ENCODE assay signal across 8 mouse cellular contexts in the genomic region with DNA sequence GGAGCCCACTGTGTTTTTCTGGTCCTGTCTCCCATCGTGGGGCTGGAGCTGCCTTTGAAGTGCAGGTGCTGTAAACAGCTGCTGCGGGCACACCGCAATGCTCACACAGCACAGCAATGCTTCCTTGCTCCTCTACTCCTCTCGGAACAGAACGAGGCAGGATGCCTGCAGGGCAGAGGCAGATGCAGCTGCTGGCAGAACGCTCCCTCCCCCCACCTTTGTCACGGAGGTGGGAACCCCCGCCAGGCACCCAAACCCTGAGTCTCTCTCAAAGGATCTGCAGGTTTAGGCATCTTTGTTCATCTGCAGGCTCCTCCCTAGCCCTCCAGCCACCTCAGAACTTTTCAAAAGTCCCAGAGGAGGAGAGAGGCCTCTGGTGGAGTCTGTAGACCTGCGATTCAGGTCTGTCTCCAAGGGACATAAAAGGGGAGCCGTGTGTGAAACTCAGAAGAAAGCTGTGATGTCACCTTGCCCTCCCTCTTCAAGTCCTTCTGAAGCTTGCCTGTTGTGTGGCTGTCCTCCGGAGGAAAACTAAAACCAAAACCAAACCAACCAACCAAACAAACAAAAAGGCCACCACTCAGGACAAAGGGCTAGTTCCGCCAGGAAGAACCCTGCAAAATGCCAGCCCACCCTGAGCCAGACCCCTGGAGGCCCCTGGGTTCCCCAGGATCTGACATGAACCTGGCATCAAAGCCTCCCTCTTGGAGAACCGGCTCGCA. TPM values are rescaled to one million over a fixed set of nuclear protein-coding genes. Genes with fewer than 3 reads are reported as not detected.
A peak's percentile ranks its signal among the peaks of the same experiment; 100 is the strongest.
DNase-seq lines count a peak whose midpoint lies in the region; ATAC-seq lines count a peak whose summit lies in the region.

A gene (plus strand): TSS at position 292 of the 722 bp plus-strand sequence.

- H3K27me3 ChIP-seq in heart, embryonic 14.5 days (ENCODE audit: control insufficient read depth, insufficient read depth, low read length), result no peaks in the 10 kb centered on the region
- no peaks in the 10 kb centered on the region for H3K27me3 ChIP-seq in hindbrain, embryonic 14.5 days (ENCODE audit: control insufficient read depth, insufficient read depth, low read length)
- H3K27me3 ChIP-seq in midbrain, embryonic 14.5 days (ENCODE audit: control insufficient read depth, insufficient read depth, low read length), result no peaks in the 10 kb centered on the region

- H3K27ac ChIP-seq in heart, embryonic 14.5 days (replicated peaks in 1 of 2; ENCODE audit: control insufficient read depth in 1 of 2, insufficient read depth in 1 of 2, low read depth in 2 of 2, low read length in 2 of 2), result no peak within 1 kb of the TSS
- H3K27ac ChIP-seq in hindbrain, embryonic 14.5 days, result 0 out of 2 replicates have a peak within 1 kb of the TSS, but pooled peaks have one; percentile 16
- no peak within 1 kb of the TSS; the same call in 1 of the 2 replicates for H3K27ac ChIP-seq in midbrain, embryonic 14.5 days (replicated peaks; ENCODE audit: low read depth, low read length)

- no peaks in the 10 kb centered on the region for H3K36me3 ChIP-seq in heart, embryonic 14.5 days (ENCODE audit: control insufficient read depth, insufficient read depth, low read length)
- no peaks in the 10 kb centered on the region for H3K36me3 ChIP-seq in hindbrain, embryonic 14.5 days (replicated peaks; ENCODE audit: control insufficient read depth, insufficient read depth)
- H3K36me3 ChIP-seq in midbrain, embryonic 14.5 days (ENCODE audit: control insufficient read depth, insufficient read depth, low read length), result no peaks in the 10 kb centered on the region

- no peak within 1 kb of the TSS for H3K4me3 ChIP-seq in heart, embryonic 14.5 days (ENCODE audit: control insufficient read depth in 1 of 2, insufficient read depth in 1 of 2, low read depth in 1 of 2, low read length in 2 of 2)
- no peak within 1 kb of the TSS for H3K4me3 ChIP-seq in hindbrain, embryonic 14.5 days (replicated peaks; ENCODE audit: low read length)
- H3K4me3 ChIP-seq in midbrain, embryonic 14.5 days (replicated peaks; ENCODE audit: low read depth, low read length), result no peak within 1 kb of the TSS

- H3K4me1 ChIP-seq in heart, embryonic 14.5 days (ENCODE audit: control insufficient read depth in 2 of 2, insufficient read depth in 2 of 2, low read length in 2 of 2), result peaks cover 10 to 11% of the 10 kb centered on the region in 2 experiments
- H3K4me1 ChIP-seq in hindbrain, embryonic 14.5 days (replicated peaks; ENCODE audit: control insufficient read depth, insufficient read depth, low read length), result peaks cover 19% of the 10 kb centered on the region
- peaks cover 12% of the 10 kb centered on the region; the same call in 1 of the 2 replicates for H3K4me1 ChIP-seq in midbrain, embryonic 14.5 days (ENCODE audit: control insufficient read depth, insufficient read depth, low read length)

- peak within 1 kb of the TSS; percentile 42 for H3K4me2 ChIP-seq in heart, embryonic 14.5 days (ENCODE audit: low read length)
- H3K4me2 ChIP-seq in hindbrain, embryonic 14.5 days (replicated peaks), result peak within 1 kb of the TSS; percentile 32
- H3K4me2 ChIP-seq in midbrain, embryonic 14.5 days (ENCODE audit: low read length), result peak within 1 kb of the TSS; percentile 33

- H3K9me3 ChIP-seq in heart, embryonic 14.5 days (ENCODE audit: control insufficient read depth, low read length), result no peaks in the 10 kb centered on the region
- no peaks in the 10 kb centered on the region for H3K9me3 ChIP-seq in hindbrain, embryonic 14.5 days (ENCODE audit: control insufficient read depth, low read length)
- H3K9me3 ChIP-seq in midbrain, embryonic 14.5 days (ENCODE audit: control insufficient read depth, low read length), result no peaks in the 10 kb centered on the region

- H3K9ac ChIP-seq in heart, embryonic 14.5 days (ENCODE audit: low read length), result peak within 1 kb of the TSS; percentile 41; the same call in 1 of the 2 replicates
- no peak within 1 kb of the TSS for H3K9ac ChIP-seq in hindbrain, embryonic 14.5 days
- no peak within 1 kb of the TSS for H3K9ac ChIP-seq in midbrain, embryonic 14.5 days (replicated peaks; ENCODE audit: low read length)

- no peak for ATAC-seq in heart, embryonic 14.5 days (ENCODE audit: insufficient number of reproducible peaks, insufficient read depth, low FRiP score, low read depth)
- peak; percentile 51; the same call in 1 of the 2 replicates for ATAC-seq in hindbrain, embryonic 14.5 days (ENCODE audit: low FRiP score)
- ATAC-seq in midbrain, embryonic 14.5 days (ENCODE audit: low FRiP score, low TSS enrichment), result no peak

- no peak for DNase-seq in heart, postnatal 36 days
- DNase-seq in T-cell, adult 2 months (ENCODE audit: low spot score), result peak; percentile 84
- DNase-seq in hindbrain, embryonic 14.5 days (ENCODE audit: low spot score), result peak; percentile 46
- peak; percentile 60 for DNase-seq in midbrain, embryonic 14.5 days
- peak; percentile 88 to 96 for DNase-seq in thymus, postnatal 36 days
- no peak for DNase-seq in right cerebral cortex, postnatal 25 days
- no peak for DNase-seq in kidney, postnatal 36 days

- 20% methylated on average over 14 of the region's 14 CpGs for WGBS in heart, embryonic 14.5 days
- 11% methylated on average over 14 of the region's 14 CpGs for WGBS in hindbrain, embryonic 14.5 days
- 12% methylated on average over 14 of the region's 14 CpGs for WGBS in midbrain, embryonic 14.5 days

- intact Hi-C loops in heart, postnatal 36 days (cut with DNase I), result no loop called here

RNA-seq across cellular contexts. Expression of the gene that starts here (rescaled TPM):
- polyA plus RNA-seq in heart, embryonic 14.5 days (2014; fragmentation: Nextera tagmentation; extraction: Ambion mirVana), result 0.32 TPM in 1 of 2 replicates, not detected in the other
- total RNA-seq in heart, postnatal 36 days (2021), result not detected
- polyA plus RNA-seq in hindbrain, embryonic 14.5 days (2014; fragmentation: Nextera tagmentation; extraction: Ambion mirVana), result 0.95 and 1.0 TPM in 2 replicates
- 0.68 TPM in 1 of 2 replicates, not detected in the other for polyA plus RNA-seq in midbrain, embryonic 14.5 days (2014; fragmentation: Nextera tagmentation; extraction: Ambion mirVana)

Comparison
In these comparisons a context has a peak if more than half of its experiments do, and no peak if none do; other contexts are left out.
1. Peak in DNase-seq and H3K4me2 ChIP-seq in midbrain, embryonic 14.5 days; RNA of the gene not detected or under 1 TPM.
2. DNase-seq: peak in T-cell, adult 2 months (single experiment), hindbrain, embryonic 14.5 days (single experiment) and thymus, postnatal 36 days (2 of 2); none in heart, postnatal 36 days (0 of 2), right cerebral cortex, postnatal 25 days (single experiment) and kidney, postnatal 36 days (0 of 2).
3. Peak in every context shown above with its lines, with median percentiles within 50 percentile points of each other: H3K4me2 ChIP-seq.